8 mouse cellular contexts compared by ENCODE assay signal in genomic region chr14:55148363-55148915, GRCm38 (mm10). TPM values are rescaled to one million over a fixed set of nuclear protein-coding genes. Genes with fewer than 3 reads are reported as not detected.
DNase-seq lines count a peak whose midpoint lies in the region; ATAC-seq and TF ChIP-seq lines count a peak whose summit lies in the region.
"Had no signal": no experiment of that assay in that cellular context is flagged by ENCODE, and none has a peak within 500 bp of the region (broad histone marks: within the 10 kb centered on the region; RNA-seq: fewer than 3 reads in every experiment).

No protein-coding gene starts in this region.

- H3K4me3 ChIP-seq in G1E (ENCODE audit: low read depth, low read length): no peak overlapping the region
- H3K4me3 ChIP-seq in hindbrain, embryonic 10.5 days: no peak overlapping the region
- H3K4me3 ChIP-seq: limb, embryonic 12.5 days had no signal

- DNase-seq in G1E (ENCODE audit: low spot score): peak; percentile 40
- peak; percentile 64 for DNase-seq in adrenal gland, postnatal 25 days
- peak; percentile 65 for DNase-seq in embryo, embryonic 9.5 days (ENCODE audit: extremely low spot score)
- peak; percentile 70 for DNase-seq in hindbrain, embryonic 10.5 days (ENCODE audit: low spot score)
- DNase-seq in layer of hippocampus, adult 9-10 months (ENCODE audit: low spot score): peak; percentile 36
- DNase-seq in right cerebral cortex, postnatal 25 days: peak; percentile 65

- peaks cover 30% of the 10 kb centered on the region for H3K27me3 ChIP-seq in G1E (ENCODE audit: insufficient read depth, low read length)
- no peaks in the 10 kb centered on the region for H3K27me3 ChIP-seq in hindbrain, embryonic 10.5 days (ENCODE audit: insufficient read depth, poor library complexity, severe bottlenecking)
- H3K27me3 ChIP-seq: limb, embryonic 12.5 days had no signal

- WGBS in hindbrain, embryonic 10.5 days: 29% methylated on average over 5 of the region's 5 CpGs

- peak; percentile 88 for TF ChIP-seq CTCF in G1E (IDR thresholded peaks at IDR 0.05; ENCODE audit: low read depth, low read length)

- H3K4me1 ChIP-seq in G1E (ENCODE audit: insufficient read depth, low read depth, low read length): no peaks in the 10 kb centered on the region
- H3K4me1 ChIP-seq in hindbrain, embryonic 10.5 days (replicated peaks): peaks cover 12% of the 10 kb centered on the region
- H3K4me1 ChIP-seq: limb, embryonic 12.5 days had no signal

- no peak for ATAC-seq in G1E (ENCODE audit: extremely low read depth, insufficient number of reproducible peaks, low FRiP score, poor library complexity, severe bottlenecking)
- ATAC-seq in megakaryocyte progenitor cell, adult 5-6 weeks (replicated peaks; ENCODE audit: poor library complexity): peak; percentile 69

- no peak overlapping the region for H3K27ac ChIP-seq in hindbrain, embryonic 10.5 days
- H3K27ac ChIP-seq: limb, embryonic 12.5 days had no signal

- no peaks in the 10 kb centered on the region for H3K9me3 ChIP-seq in G1E (replicated peaks)
- no peaks in the 10 kb centered on the region for H3K9me3 ChIP-seq in hindbrain, embryonic 10.5 days
- H3K9me3 ChIP-seq: limb, embryonic 12.5 days had no signal

- H3K36me3 ChIP-seq in G1E (replicated peaks): no peaks in the 10 kb centered on the region
- H3K36me3 ChIP-seq in hindbrain, embryonic 10.5 days: no peaks in the 10 kb centered on the region
- H3K36me3 ChIP-seq: limb, embryonic 12.5 days had no signal

RNA-seq across cellular contexts. Expression of gene Jph4, which starts 31.7 kb away (rescaled TPM):
- total RNA-seq in G1E (2014; fragmentation: Nextera tagmentation) (not detected in 2 replicates), G1E (2017) (0.06 and 0.11 TPM in 2 replicates)
- not detected in 2 replicates for polyA plus RNA-seq in G1E (2012)
- total RNA-seq in adrenal gland, postnatal 25 days (2021): 3.8 and 6.6 TPM in 2 replicates
- 0.75 and 1.7 TPM in 2 replicates for polyA plus RNA-seq in hindbrain, embryonic 10.5 days (2016; fragmentation: Nextera tagmentation; extraction: Ambion mirVana)
- not detected in 2 replicates for total RNA-seq in megakaryocyte progenitor cell, adult 5-6 weeks (2015)
- total RNA-seq in megakaryocyte progenitor cell, adult 5-6 weeks (2017): not detected in 2 replicates

RNA-seq across cellular contexts. Expression of gene Ap1g2, which starts 42.0 kb away (rescaled TPM):
- total RNA-seq in G1E (2014; fragmentation: Nextera tagmentation) (45.8 and 47.8 TPM in 2 replicates), G1E (2017) (17.1 and 31.8 TPM in 2 replicates)
- 16.0 and 21.8 TPM in 2 replicates for polyA plus RNA-seq in G1E (2012)
- 27.4 and 32.8 TPM in 2 replicates for total RNA-seq in adrenal gland, postnatal 25 days (2021)
- polyA plus RNA-seq in hindbrain, embryonic 10.5 days (2016; fragmentation: Nextera tagmentation; extraction: Ambion mirVana): 14.5 and 16.3 TPM in 2 replicates
- 31.3 and 52.7 TPM in 2 replicates for total RNA-seq in megakaryocyte progenitor cell, adult 5-6 weeks (2015)
- total RNA-seq in megakaryocyte progenitor cell, adult 5-6 weeks (2017): 17.4 and 18.3 TPM in 2 replicates

RNA-seq across cellular contexts. Expression of gene Thtpa, which starts 53.9 kb away (rescaled TPM):
- total RNA-seq in G1E (2014; fragmentation: Nextera tagmentation): 15.2 and 17.1 TPM in 2 replicates
- total RNA-seq in G1E (2017): 16.3 and 17.2 TPM in 2 replicates
- polyA plus RNA-seq in G1E (2012): 2.6 and 3.7 TPM in 2 replicates
- total RNA-seq in adrenal gland, postnatal 25 days (2021): 16.2 and 21.6 TPM in 2 replicates
- 24.4 and 26.1 TPM in 2 replicates for polyA plus RNA-seq in hindbrain, embryonic 10.5 days (2016; fragmentation: Nextera tagmentation; extraction: Ambion mirVana)
- 7.3 and 7.7 TPM in 2 replicates for total RNA-seq in megakaryocyte progenitor cell, adult 5-6 weeks (2015)
- total RNA-seq in megakaryocyte progenitor cell, adult 5-6 weeks (2017): 10.9 and 11.5 TPM in 2 replicates

RNA-seq across cellular contexts. Expression of gene Zfhx2, which starts 56.3 kb away (rescaled TPM):
- total RNA-seq in G1E (2014; fragmentation: Nextera tagmentation) (7.9 and 8.6 TPM in 2 replicates), G1E (2017) (1.5 and 1.9 TPM in 2 replicates)
- polyA plus RNA-seq in G1E (2012): 2.8 and 2.9 TPM in 2 replicates
- 9.1 and 9.9 TPM in 2 replicates for total RNA-seq in adrenal gland, postnatal 25 days (2021)
- polyA plus RNA-seq in hindbrain, embryonic 10.5 days (2016; fragmentation: Nextera tagmentation; extraction: Ambion mirVana): 8.8 and 17.7 TPM in 2 replicates
- 2.5 and 3.1 TPM in 2 replicates for total RNA-seq in megakaryocyte progenitor cell, adult 5-6 weeks (2015)
- total RNA-seq in megakaryocyte progenitor cell, adult 5-6 weeks (2017): 0.75 and 1.1 TPM in 2 replicates
